Mouse (Mus musculus) intestine, postnatal 0 days (tissue): ENCODE measurements around the gene T2. TPM values are rescaled to one million over a fixed set of nuclear protein-coding genes. Genes with fewer than 3 reads are reported as not detected.
A peak's percentile ranks its signal among the peaks of the same experiment; 100 is the strongest.

Experiments
- ATAC-seq: fragments of 200-750 bp; cut with Nextera tagmentation; 2 replicates; pipeline ENCODE4 v1.8.0; 2017; ENCODE audit warnings: mild to moderate bottlenecking, moderate TSS enrichment, moderate library complexity
- H3K27ac ChIP-seq: fragments of 300-500 bp; sonication (generic); 2 replicates; pipeline ENCODE4 v1.5.1; 2014; ENCODE audit warnings: mild to moderate bottlenecking, low read depth, low read length, moderate library complexity
- H3K27me3 ChIP-seq: fragments of 300-500 bp; sonication (generic); replicated peaks from 2 replicates; pipeline ENCODE4 v1.6.1; 2014; ENCODE audit warnings: low read length, mixed read lengths; ENCODE audit not compliant: control insufficient read depth, insufficient read depth
- H3K36me3 ChIP-seq: fragments of 300-500 bp; sonication (generic); 2 replicates; pipeline ENCODE4 v1.6.1; 2014; ENCODE audit warnings: mild to moderate bottlenecking, moderate library complexity; ENCODE audit not compliant: control insufficient read depth, insufficient read depth
- H3K4me1 ChIP-seq: fragments of 300-500 bp; sonication (generic); replicated peaks from 2 replicates; pipeline ENCODE4 v1.6.1; 2014; ENCODE audit warnings: antibody characterized with exemption, low read length, mixed read lengths; ENCODE audit not compliant: control insufficient read depth, insufficient read depth
- H3K4me2 ChIP-seq: fragments of 300-500 bp; sonication (generic); replicated peaks from 2 replicates; pipeline ENCODE4 v1.6.1; 2014; ENCODE audit warnings: low read depth, mild to moderate bottlenecking, moderate library complexity
- H3K4me3 ChIP-seq: fragments of 300-500 bp; sonication (generic); 2 replicates; pipeline ENCODE4 v1.5.1; 2014; ENCODE audit warnings: low read depth, low read length
- H3K9ac ChIP-seq: fragments of 300-500 bp; sonication (generic); 2 replicates; pipeline ENCODE4 v1.6.1; 2014; ENCODE audit warnings: mild to moderate bottlenecking, low read depth, low read length
- H3K9me3 ChIP-seq: fragments of 300-500 bp; sonication (generic); 2 replicates; pipeline ENCODE4 v1.6.1; 2016; ENCODE audit warnings: mixed run types; ENCODE audit not compliant: control insufficient read depth
- CTCF ChIP-seq: sonication (generic); IDR thresholded peaks from 2 replicates; pipeline ENCODE4 v1.5.1; 2016; ENCODE audit warnings: low read depth, mild to moderate bottlenecking, control low read depth, antibody characterized with exemption, moderate library complexity
- WGBS: fragments of 180-500 bp; shearing (Covaris S2); extraction: QIAGEN DNeasy Blood & Tissue Kit; methylation state at CpG from one replicate; pipeline ENCODE4 v1.1.7; 2014; 5-methylcytosine and 5-hydroxymethylcytosine counted together
- polyA plus RNA-seq: library from polyadenylated mRNA; unstranded; fragments of >200 nt; fragmentation: Nextera tagmentation; extraction: Ambion mirVana; gene quantifications from 2 replicates; pipeline ENCODE4 v1.2.1, GENCODE M21; 2015

Gene T2
- polyA plus RNA-seq, 1 experiment from 2014 or later = 0.10 TPM

GRCm38 (mm10) chr17:8433121-8433977 lies 77.6 kb downstream of the T2 start:
- 1% methylated on average over 52 of the region's 52 CpGs for WGBS
- no peak for ATAC-seq

DNA sequence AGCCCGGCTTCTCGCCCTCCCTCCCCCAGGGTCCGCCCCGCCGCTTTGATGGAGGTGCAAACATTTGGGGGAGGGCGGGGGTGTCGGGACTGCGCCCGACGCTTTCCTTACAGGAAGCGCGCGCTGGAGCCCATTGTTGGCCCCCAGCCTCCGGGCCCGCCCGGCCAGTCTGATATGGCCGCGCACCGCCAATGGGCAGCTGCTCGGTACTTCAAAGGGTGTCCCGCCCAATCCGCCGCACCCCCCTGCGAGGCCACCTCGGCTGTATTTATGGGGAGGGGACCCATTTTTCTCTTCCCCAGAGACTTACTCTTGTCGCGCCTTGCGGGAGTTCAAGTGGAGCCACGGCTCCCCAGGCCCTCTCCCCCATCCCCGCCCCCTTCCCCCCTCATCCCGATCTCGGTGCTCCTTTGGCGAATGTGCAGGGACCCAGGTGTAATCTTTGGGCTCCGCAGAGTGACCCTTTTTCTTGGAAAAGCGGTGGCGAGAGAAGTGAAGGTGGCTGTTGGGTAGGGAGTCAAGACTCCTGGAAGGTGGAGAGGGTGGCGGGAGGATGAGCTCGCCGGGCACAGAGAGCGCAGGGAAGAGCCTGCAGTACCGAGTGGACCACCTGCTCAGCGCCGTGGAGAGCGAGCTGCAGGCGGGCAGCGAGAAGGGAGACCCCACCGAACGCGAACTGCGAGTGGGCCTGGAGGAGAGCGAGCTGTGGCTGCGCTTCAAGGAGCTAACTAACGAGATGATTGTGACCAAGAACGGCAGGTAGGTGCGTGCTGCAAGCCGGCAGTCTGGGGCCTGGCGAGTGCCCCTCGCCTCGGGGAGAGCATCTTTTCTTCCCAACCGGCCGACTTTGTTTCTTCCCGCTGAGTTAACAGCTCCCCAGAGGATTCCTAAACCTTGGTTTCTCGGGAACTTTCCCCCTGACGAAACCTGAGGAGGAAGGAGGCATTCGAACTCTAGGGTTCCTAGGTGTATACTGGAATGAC lies 78.5 kb downstream of the T2 start, which contains the start of gene T:
TSS of gene T (plus strand) at position 446 of the 983 bp plus-strand sequence.
- under 1% methylated on average over 60 of the region's 65 CpGs for WGBS
- Histone ChIP-seq H3K4me2 (no peak within 1 kb of the TSS), H3K36me3 (no peaks in the 10 kb centered on the region), H3K9ac (no peak within 1 kb of the TSS), H3K9me3 (no peaks in the 10 kb centered on the region), H3K4me1 (no peaks in the 10 kb centered on the region), H3K27ac (no peak within 1 kb of the TSS), H3K27me3 (peaks cover 83% of the 10 kb centered on the region), H3K4me3 (no peak within 1 kb of the TSS)
- TF ChIP-seq CTCF = no peak
- no peak for ATAC-seq

More at GRCm38 (mm10) chr17:8433121-8433977, 77.6 kb downstream of the T2 start:
- no peak for TF ChIP-seq CTCF
- Histone ChIP-seq H3K36me3 (no peaks in the 10 kb centered on the region), H3K4me2 (no peak overlapping the region), H3K27me3 (peaks cover 89% of the 10 kb centered on the region), H3K4me3 (no peak overlapping the region), H3K27ac (no peak overlapping the region), H3K9me3 (no peaks in the 10 kb centered on the region), H3K9ac (no peak overlapping the region), H3K4me1 (no peaks in the 10 kb centered on the region)

GRCm38 (mm10) chr17:8436184-8436583 lies 80.4 kb downstream of the T2 start:
- no peaks in the 10 kb centered on the region for H3K9me3 ChIP-seq
- H3K4me3 ChIP-seq = no peak overlapping the region
- peaks cover 65% of the 10 kb centered on the region for H3K27me3 ChIP-seq
- no peak overlapping the region for H3K9ac ChIP-seq
- no peak overlapping the region for H3K27ac ChIP-seq
- no peaks in the 10 kb centered on the region for H3K36me3 ChIP-seq
- no peak for ATAC-seq
- H3K4me2 ChIP-seq = no peak overlapping the region
- TF ChIP-seq CTCF = no peak
- 57% methylated on average over 7 of the region's 7 CpGs for WGBS
- no peaks in the 10 kb centered on the region for H3K4me1 ChIP-seq

DNA sequence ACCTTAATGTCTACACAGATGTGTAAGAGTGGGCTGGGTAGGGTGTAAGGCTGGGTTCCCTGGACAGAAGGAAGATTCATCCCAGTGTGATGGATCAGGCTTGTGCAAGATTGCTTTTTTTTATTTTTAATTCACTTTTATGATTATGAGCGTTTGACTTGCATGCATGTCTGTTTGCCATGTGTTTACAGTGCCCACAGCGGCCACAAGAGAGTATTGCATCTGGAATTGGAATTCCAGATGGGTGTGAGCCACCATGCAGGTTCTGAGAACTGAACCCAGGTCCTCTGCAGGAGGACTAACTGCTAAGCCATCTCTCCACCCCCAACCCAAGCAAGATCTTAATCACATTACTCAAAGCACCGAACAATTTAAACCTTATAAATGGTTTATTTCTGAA lies 88.3 kb downstream of the T2 start:
- Histone ChIP-seq H3K27me3 (0 out of 2 replicates have a peak, but pooled peaks cover 2% of the 10 kb centered on the region), H3K27ac (no peak overlapping the region), H3K4me2 (no peak overlapping the region), H3K4me3 (no peak overlapping the region), H3K9ac (no peak overlapping the region), H3K4me1 (no peaks in the 10 kb centered on the region), H3K36me3 (no peaks in the 10 kb centered on the region), H3K9me3 (no peaks in the 10 kb centered on the region)
- ATAC-seq = no peak
- peak; percentile 53 for TF ChIP-seq CTCF
- WGBS = 54% methylated on average over 3 of the region's 3 CpGs

- H3K9ac ChIP-seq = no peak overlapping the region
- H3K4me3 ChIP-seq = no peak overlapping the region
- H3K27me3 ChIP-seq = no peaks in the 10 kb centered on the region
- no peak for TF ChIP-seq CTCF
- H3K4me2 ChIP-seq = no peak overlapping the region
- H3K9me3 ChIP-seq = no peaks in the 10 kb centered on the region
- ATAC-seq = no peak
- H3K36me3 ChIP-seq = no peaks in the 10 kb centered on the region
- H3K4me1 ChIP-seq = no peaks in the 10 kb centered on the region
- 33% methylated on average over 9 of the region's 9 CpGs for WGBS
- H3K27ac ChIP-seq = no peak overlapping the region
Observed at GRCm38 (mm10) chr17:8447676-8448192, 91.9 kb downstream of the T2 start.

GRCm38 (mm10) chr17:8448324-8448723 lies 92.5 kb downstream of the T2 start:
- no peak overlapping the region for H3K4me3 ChIP-seq
- no peaks in the 10 kb centered on the region for H3K9me3 ChIP-seq
- TF ChIP-seq CTCF = peak; percentile 27
- no peak for ATAC-seq
- H3K9ac ChIP-seq = no peak overlapping the region
- H3K27me3 ChIP-seq = no peaks in the 10 kb centered on the region
- H3K27ac ChIP-seq = no peak overlapping the region
- H3K4me1 ChIP-seq = no peaks in the 10 kb centered on the region
- 69% methylated on average over 3 of the region's 3 CpGs for WGBS
- H3K36me3 ChIP-seq = no peaks in the 10 kb centered on the region
- H3K4me2 ChIP-seq = no peak overlapping the region
